Mouse (Mus musculus) stomach, postnatal 0 days (tissue): ENCODE data around the gene Sort1. TPM values are rescaled to one million over a fixed set of nuclear protein-coding genes. Genes with fewer than 3 reads are reported as not detected.

Source experiments
- ATAC-seq: fragments of 200-750 bp; cut with Nextera tagmentation; 2 replicates; pipeline ENCODE4 v1.8.0; 2017; ENCODE audit not compliant: low FRiP score, low TSS enrichment
- DNase-seq: peaks from one replicate; pipeline ENCODE4 v3.0.0-alpha.2; 2016; ENCODE audit warnings: low spot score
- H3K27ac ChIP-seq: fragments of 300-500 bp; sonication (generic); replicated peaks from 2 replicates; pipeline ENCODE4 v1.5.1; 2014; ENCODE audit warnings: mild to moderate bottlenecking, control low read depth
- H3K27me3 ChIP-seq: fragments of 300-500 bp; sonication (generic); 2 replicates; pipeline ENCODE4 v1.6.1; 2014; ENCODE audit warnings: low read length; ENCODE audit not compliant: control insufficient read depth, insufficient read depth
- H3K36me3 ChIP-seq: fragments of 300-500 bp; sonication (generic); 2 replicates; pipeline ENCODE4 v1.6.1; 2014; ENCODE audit warnings: low read length, mixed read lengths; ENCODE audit not compliant: control insufficient read depth, insufficient read depth
- H3K4me1 ChIP-seq: fragments of 300-500 bp; sonication (generic); replicated peaks from 2 replicates; pipeline ENCODE4 v1.6.1; 2014; ENCODE audit warnings: antibody characterized with exemption; ENCODE audit not compliant: control insufficient read depth, insufficient read depth
- H3K4me2 ChIP-seq: fragments of 300-500 bp; sonication (generic); replicated peaks from 2 replicates; pipeline ENCODE4 v1.6.1; 2014; ENCODE audit warnings: low read depth, mild to moderate bottlenecking, control low read depth, moderate library complexity
- H3K4me3 ChIP-seq: fragments of 300-500 bp; sonication (generic); 2 replicates; pipeline ENCODE4 v1.5.1; 2014; ENCODE audit warnings: low read depth, low read length, control low read depth
- H3K9ac ChIP-seq: fragments of 300-500 bp; sonication (generic); 2 replicates; pipeline ENCODE4 v1.6.1; 2014; ENCODE audit warnings: mild to moderate bottlenecking, low read length, control low read depth, mixed read lengths
- H3K9me3 ChIP-seq: fragments of 300-500 bp; sonication (generic); 2 replicates; pipeline ENCODE4 v1.6.1; 2016; ENCODE audit warnings: low read length; ENCODE audit not compliant: control insufficient read depth
- CTCF ChIP-seq: IDR thresholded peaks from 2 replicates; pipeline ENCODE4 v1.5.1; 2016; ENCODE audit warnings: antibody characterized with exemption, low read depth, mild to moderate bottlenecking, moderate library complexity
- EP300 ChIP-seq: optimal IDR thresholded peaks from 2 replicates; pipeline ENCODE3; 2016; ENCODE audit warnings: antibody characterized with exemption
- WGBS: fragments of 180-500 bp; shearing (Covaris S2); extraction: QIAGEN DNeasy Blood & Tissue Kit; methylation state at CpG from one replicate; pipeline ENCODE4 v1.1.7; 2014; 5-methylcytosine and 5-hydroxymethylcytosine counted together
- polyA plus RNA-seq: library from polyadenylated mRNA; unstranded; fragments of >200 nt; fragmentation: Nextera tagmentation; extraction: Ambion mirVana; gene quantifications from 2 replicates; pipeline ENCODE4 v1.2.1, GENCODE M21; 2015

Sort1 gene
- polyA plus RNA-seq, 1 experiment from 2014 or later: 7.6 TPM

GRCm38 (mm10) chr3:108327275-108327674 lies 43.4 kb downstream of the Sort1 start:
- H3K4me2 ChIP-seq: no peak overlapping the region
- 79% methylated on average over 8 of the region's 8 CpGs for WGBS
- ATAC-seq: no peak
- no peaks in the 10 kb centered on the region for H3K36me3 ChIP-seq
- TF ChIP-seq CTCF (no peak), EP300 (no peak)
- H3K4me1 ChIP-seq: 0 out of 2 replicates have a peak, but pooled peaks cover 2% of the 10 kb centered on the region
- no peak for DNase-seq
- H3K4me3 ChIP-seq: no peak overlapping the region
- H3K9me3 ChIP-seq: no peaks in the 10 kb centered on the region
- no peak overlapping the region for H3K9ac ChIP-seq
- no peak overlapping the region for H3K27ac ChIP-seq
- H3K27me3 ChIP-seq: no peaks in the 10 kb centered on the region

GRCm38 (mm10) chr3:108327916-108328315 lies 44.0 kb downstream of the Sort1 start:
- H3K4me1 ChIP-seq: 0 out of 2 replicates have a peak, but pooled peaks cover 2% of the 10 kb centered on the region
- no peaks in the 10 kb centered on the region for H3K36me3 ChIP-seq
- no peaks in the 10 kb centered on the region for H3K27me3 ChIP-seq
- peak; percentile 55; the same call in 1 of the 2 replicates for ATAC-seq
- no peak for DNase-seq
- 27% methylated on average over 3 of the region's 3 CpGs for WGBS
- no peak overlapping the region for H3K9ac ChIP-seq
- H3K4me2 ChIP-seq: peak overlapping the region; percentile 32; the same call in 1 of the 2 replicates
- H3K4me3 ChIP-seq: no peak overlapping the region
- no peaks in the 10 kb centered on the region for H3K9me3 ChIP-seq
- peak overlapping the region; percentile 89 for H3K27ac ChIP-seq
- no peak for TF ChIP-seq CTCF
- TF ChIP-seq EP300: no peak

GRCm38 (mm10) chr3:108328441-108328841 lies 44.6 kb downstream of the Sort1 start:
- peak overlapping the region; percentile 35; the same call in 1 of the 2 replicates for H3K9ac ChIP-seq
- H3K36me3 ChIP-seq: no peaks in the 10 kb centered on the region
- WGBS: 27% methylated on average over 9 of the region's 9 CpGs
- ATAC-seq (peak; percentile 76), DNase-seq (peak; percentile 82)
- TF ChIP-seq CTCF: peak; percentile 43
- TF ChIP-seq EP300: no peak
- peak overlapping the region; percentile 89 for H3K27ac ChIP-seq
- H3K9me3 ChIP-seq: no peaks in the 10 kb centered on the region
- H3K4me3 ChIP-seq: no peak overlapping the region
- 0 out of 2 replicates have a peak, but pooled peaks cover 2% of the 10 kb centered on the region for H3K4me1 ChIP-seq
- H3K27me3 ChIP-seq: no peaks in the 10 kb centered on the region
- peak overlapping the region; percentile 32; the same call in 1 of the 2 replicates for H3K4me2 ChIP-seq

- Histone ChIP-seq H3K27me3 (no peaks in the 10 kb centered on the region), H3K9ac (no peak overlapping the region), H3K36me3 (peaks cover 3% of the 10 kb centered on the region; the same call in 1 of the 2 replicates), H3K4me1 (0 out of 2 replicates have a peak, but pooled peaks cover 2% of the 10 kb centered on the region), H3K4me3 (no peak overlapping the region), H3K9me3 (no peaks in the 10 kb centered on the region), H3K27ac (no peak overlapping the region), H3K4me2 (no peak overlapping the region)
- DNase-seq (no peak), ATAC-seq (no peak)
- WGBS: 92% methylated on average over 6 of the region's 6 CpGs
- TF ChIP-seq EP300: no peak
- TF ChIP-seq CTCF: no peak
Observed at GRCm38 (mm10) chr3:108330812-108331211, 46.9 kb downstream of the Sort1 start.

- Histone ChIP-seq H3K9me3 (no peaks in the 10 kb centered on the region), H3K4me2 (no peak overlapping the region), H3K36me3 (peaks cover 24% of the 10 kb centered on the region), H3K27me3 (no peaks in the 10 kb centered on the region), H3K4me1 (no peaks in the 10 kb centered on the region), H3K9ac (no peak overlapping the region), H3K4me3 (no peak overlapping the region), H3K27ac (no peak overlapping the region)
- TF ChIP-seq CTCF (no peak), EP300 (no peak)
- 95% methylated on average over 5 of the region's 5 CpGs for WGBS
- no peak for DNase-seq
- no peak for ATAC-seq
Observed at GRCm38 (mm10) chr3:108336878-108337277, 53.0 kb downstream of the Sort1 start.

GRCm38 (mm10) chr3:108341040-108341439 lies 57.2 kb downstream of the Sort1 start:
- ATAC-seq: no peak
- TF ChIP-seq CTCF (no peak), EP300 (no peak)
- Histone ChIP-seq H3K9me3 (no peaks in the 10 kb centered on the region), H3K27ac (no peak overlapping the region), H3K36me3 (peaks cover 27% of the 10 kb centered on the region), H3K27me3 (no peaks in the 10 kb centered on the region), H3K4me1 (no peaks in the 10 kb centered on the region), H3K4me3 (no peak overlapping the region), H3K4me2 (no peak overlapping the region), H3K9ac (no peak overlapping the region)
- WGBS: 78% methylated on average over 2 of the region's 2 CpGs
- no peak for DNase-seq
